Mouse (Mus musculus) E14TG2a.4 (cell line): Measurements from ENCODE around the gene Sec31b.

Experiments used
- H3K27me3 ChIP-seq: 2 replicates; pipeline ENCODE4 v1.6.1; 2014; ENCODE audit warnings: low read length, control low read depth; ENCODE audit not compliant: insufficient read depth
- H3K36me3 ChIP-seq: 2 replicates; pipeline ENCODE4 v1.6.1; 2014; ENCODE audit warnings: low read length, control low read depth; ENCODE audit not compliant: insufficient read depth
- H3K4me1 ChIP-seq: replicated peaks from 2 replicates; pipeline ENCODE4 v1.6.1; 2014; ENCODE audit warnings: low read depth, low read length, control low read depth
- H3K4me3 ChIP-seq: replicated peaks from 2 replicates; pipeline ENCODE4 v1.5.1; 2014; ENCODE audit warnings: mild to moderate bottlenecking, low read length
- H3K9me3 ChIP-seq: 2 replicates; pipeline ENCODE4 v1.6.1; 2014; ENCODE audit warnings: low read length, control low read depth
- CTCF ChIP-seq: conservative IDR thresholded peaks from 2 replicates; pipeline ENCODE4 v1.5.1; 2014; ENCODE audit warnings: low read length
- NANOG ChIP-seq: IDR thresholded peaks from 2 replicates; pipeline ENCODE4 v1.6.1; 2014; ENCODE audit warnings: borderline replicate concordance, low read length, mixed read lengths
- POU5F1 ChIP-seq: IDR thresholded peaks from 2 replicates; pipeline ENCODE4 v1.6.1; 2014; ENCODE audit warnings: low read length, borderline replicate concordance

Sec31b gene

DNA sequence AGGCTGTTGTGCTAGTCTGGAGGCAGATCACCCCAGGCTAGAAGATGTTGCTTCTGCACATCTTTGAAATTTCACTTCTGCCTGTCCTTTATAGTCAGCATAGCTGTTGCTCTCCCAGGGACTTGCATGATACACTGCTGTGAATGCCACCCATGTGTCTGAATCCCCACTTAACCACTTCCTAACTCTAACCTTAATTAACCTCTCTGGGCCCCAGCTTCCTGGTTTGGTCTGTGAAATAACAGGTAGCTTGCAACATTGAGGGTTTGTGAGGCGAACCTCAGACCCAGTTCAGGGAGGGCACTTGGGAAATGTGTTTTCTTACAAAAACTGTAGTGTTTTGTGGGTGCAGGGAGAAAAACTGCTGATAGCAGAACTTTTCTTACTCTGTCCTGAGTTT lies 32.4 kb upstream of the Sec31b start:
- TF ChIP-seq NANOG = no peak
- TF ChIP-seq POU5F1 = no peak
- TF ChIP-seq CTCF = no peak
- Histone ChIP-seq H3K9me3 (peaks cover 20% of the 10 kb centered on the region), H3K4me3 (no peak overlapping the region), H3K27me3 (no peaks in the 10 kb centered on the region), H3K36me3 (peaks cover 50% of the 10 kb centered on the region), H3K4me1 (no peaks in the 10 kb centered on the region)

DNA sequence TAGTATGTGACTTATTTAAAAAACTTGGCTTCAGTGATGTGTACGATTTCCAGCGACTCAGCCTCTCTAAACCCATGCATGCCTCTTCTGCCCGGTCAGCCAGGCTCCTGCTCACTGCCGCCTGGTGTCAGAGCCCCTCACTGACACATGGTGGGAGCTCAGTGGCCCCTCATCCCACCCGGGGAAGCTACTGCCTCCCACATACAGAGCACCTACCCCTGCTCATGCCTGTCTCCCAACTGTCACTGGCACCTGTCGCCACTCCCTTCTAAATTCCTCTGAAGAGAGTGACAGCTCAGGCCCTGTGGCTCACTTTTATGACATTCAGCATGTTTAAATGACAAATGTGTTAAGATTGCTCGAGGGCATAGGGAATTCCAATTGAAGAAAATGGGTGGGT lies 30.6 kb upstream of the Sec31b start:
- H3K27me3 ChIP-seq = no peaks in the 10 kb centered on the region
- no peak for TF ChIP-seq CTCF
- no peak for TF ChIP-seq NANOG
- TF ChIP-seq POU5F1 = no peak
- no peak overlapping the region for H3K4me3 ChIP-seq
- peaks cover 68% of the 10 kb centered on the region for H3K36me3 ChIP-seq
- H3K4me1 ChIP-seq = no peaks in the 10 kb centered on the region
- H3K9me3 ChIP-seq = peaks cover 20% of the 10 kb centered on the region

DNA sequence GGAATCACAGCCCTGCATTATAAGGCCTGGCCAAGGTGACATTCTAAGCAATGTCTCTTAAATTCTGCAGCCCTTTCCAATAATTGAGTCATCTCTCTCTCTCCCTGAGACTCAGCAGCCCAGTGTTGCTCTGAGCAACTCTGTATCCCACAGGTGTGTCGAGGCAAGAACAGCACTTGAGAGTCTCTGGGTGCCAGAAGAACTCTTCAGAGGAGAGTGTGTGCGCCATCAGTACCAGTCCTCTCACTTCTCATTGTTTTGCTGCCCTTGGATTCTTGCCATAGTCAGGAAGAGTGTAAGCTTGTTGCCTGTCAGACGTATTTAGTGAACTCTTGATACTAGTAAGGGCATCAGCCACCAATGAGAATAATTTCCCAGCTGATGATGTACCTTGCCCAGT lies 22.1 kb upstream of the Sec31b start:
- Histone ChIP-seq H3K4me1 (peaks cover 17% of the 10 kb centered on the region), H3K4me3 (no peak overlapping the region), H3K36me3 (peaks cover 89% of the 10 kb centered on the region), H3K27me3 (no peaks in the 10 kb centered on the region), H3K9me3 (no peaks in the 10 kb centered on the region)
- TF ChIP-seq POU5F1 (no peak), CTCF (no peak), NANOG (no peak)

GRCm38 (mm10) chr19:44564006-44564405 lies 18.3 kb upstream of the Sec31b start:
- H3K36me3 ChIP-seq = peaks cover 52% of the 10 kb centered on the region
- H3K27me3 ChIP-seq = peaks cover 3% of the 10 kb centered on the region; the same call in 1 of the 2 replicates
- no peak for TF ChIP-seq CTCF
- TF ChIP-seq NANOG = no peak
- no peak for TF ChIP-seq POU5F1
- H3K9me3 ChIP-seq = no peaks in the 10 kb centered on the region
- H3K4me3 ChIP-seq = 0 out of 2 replicates have a peak overlapping the region, but pooled peaks have one; percentile 91
- H3K4me1 ChIP-seq = peaks cover 17% of the 10 kb centered on the region

- H3K4me3 ChIP-seq = peak within 1 kb of the TSS; percentile 91
- H3K4me1 ChIP-seq = peaks cover 17% of the 10 kb centered on the region
- H3K9me3 ChIP-seq = no peaks in the 10 kb centered on the region
- H3K36me3 ChIP-seq = peaks cover 39% of the 10 kb centered on the region
- no peak for TF ChIP-seq POU5F1
- peak; percentile 91 for TF ChIP-seq CTCF
- peaks cover 3% of the 10 kb centered on the region; the same call in 1 of the 2 replicates for H3K27me3 ChIP-seq
Measured at GRCm38 (mm10) chr19:44562652-44563206, 17.1 kb upstream of the Sec31b start, which contains the start of gene Hif1an. Gene Hif1an, plus strand, starts transcription at chr19:44562850.

DNA sequence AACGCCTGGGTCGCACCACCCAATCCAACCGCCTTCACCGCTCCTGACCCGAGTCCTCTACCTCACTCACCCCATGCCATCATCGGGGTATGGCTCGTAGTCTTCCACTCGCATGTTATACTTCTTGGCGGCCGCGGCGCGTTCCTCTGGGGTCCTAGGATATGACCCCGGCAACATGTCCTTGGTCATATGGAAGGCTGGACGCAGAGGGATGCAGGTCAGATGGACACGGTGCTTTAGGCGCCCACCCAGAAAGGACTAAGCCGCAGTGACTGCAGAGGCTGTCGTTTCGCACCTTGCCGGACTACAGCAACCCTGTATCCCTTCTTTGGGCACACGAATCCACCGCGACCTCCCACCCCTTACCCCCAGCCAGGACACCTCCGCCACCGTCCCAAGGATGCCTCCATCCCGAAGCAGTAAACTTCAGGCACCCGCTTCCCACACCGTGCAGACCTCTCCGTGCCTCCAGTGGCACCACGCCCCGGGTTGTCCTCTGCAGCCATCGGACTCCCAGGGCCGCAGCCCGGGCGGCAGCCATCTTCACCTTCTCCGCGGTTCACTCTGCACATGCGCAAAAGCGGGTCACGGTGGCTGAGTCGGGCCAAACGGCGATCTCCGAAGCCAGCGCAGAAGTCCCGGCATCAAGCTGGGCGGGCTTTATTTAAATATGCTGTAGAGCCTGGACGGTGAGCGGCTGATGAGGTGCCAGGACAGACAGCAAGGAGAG lies 9.4 kb upstream of the Sec31b start, which contains the start of gene Ndufb8:
TSS of gene Ndufb8 (minus strand) at position 580 of the 730 bp plus-strand sequence.
- peaks cover 37% of the 10 kb centered on the region for H3K36me3 ChIP-seq
- TF ChIP-seq POU5F1 (no peak), NANOG (no peak), CTCF (no peak)
- H3K4me3 ChIP-seq = peak within 1 kb of the TSS; percentile 95
- no peaks in the 10 kb centered on the region for H3K9me3 ChIP-seq
- H3K4me1 ChIP-seq = peaks cover 19% of the 10 kb centered on the region
- H3K27me3 ChIP-seq = peaks cover 3% of the 10 kb centered on the region; the same call in 1 of the 2 replicates

DNA sequence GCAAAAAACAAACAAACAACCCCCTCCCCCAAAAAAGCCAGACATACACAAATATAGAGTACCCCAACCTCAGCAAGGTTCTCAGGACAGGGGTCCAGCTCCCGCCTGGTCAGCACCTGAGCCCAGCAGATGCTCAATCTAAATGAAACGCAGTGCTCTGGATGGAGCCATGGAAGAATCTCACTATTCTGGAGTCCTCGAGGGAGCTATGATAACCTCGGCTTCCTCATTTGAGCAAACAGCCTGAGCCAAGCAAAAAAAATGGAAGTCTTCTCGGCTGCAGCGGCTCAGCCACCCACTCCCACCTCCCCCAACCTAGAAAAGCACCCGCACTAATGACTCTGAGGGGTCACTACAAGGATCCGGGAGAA lies 8.8 kb upstream of the Sec31b start:
- H3K27me3 ChIP-seq = no peaks in the 10 kb centered on the region
- H3K36me3 ChIP-seq = peaks cover 42% of the 10 kb centered on the region
- H3K4me3 ChIP-seq = peak overlapping the region; percentile 95
- no peak for TF ChIP-seq CTCF
- no peak for TF ChIP-seq NANOG
- TF ChIP-seq POU5F1 = no peak
- no peaks in the 10 kb centered on the region for H3K9me3 ChIP-seq
- peaks cover 19% of the 10 kb centered on the region for H3K4me1 ChIP-seq

GRCm38 (mm10) chr19:44553286-44553685 lies 7.6 kb upstream of the Sec31b start:
- H3K4me1 ChIP-seq = peaks cover 19% of the 10 kb centered on the region
- no peak overlapping the region for H3K4me3 ChIP-seq
- peaks cover 54% of the 10 kb centered on the region for H3K36me3 ChIP-seq
- TF ChIP-seq CTCF (no peak), NANOG (no peak), POU5F1 (no peak)
- H3K27me3 ChIP-seq = no peaks in the 10 kb centered on the region
- H3K9me3 ChIP-seq = no peaks in the 10 kb centered on the region
